Mouse (Mus musculus): ENCODE data around the gene Smco2.

- no peak for TF ChIP-seq POLR2A (IDR thresholded peaks at IDR 0.05; ENCODE audit: borderline replicate concordance, control insufficient read depth, low read depth, low read length)
- no peak for TF ChIP-seq CTCF (IDR thresholded peaks at IDR 0.05; ENCODE audit: control insufficient read depth, insufficient read depth, low read length)
Observed at GRCm38 (mm10) chr6:146893890-146894289, 44.0 kb downstream of the Smco2 start.

Data from bone marrow, adult 2 months (tissue).